Mouse (Mus musculus) mesoderm, embryonic 11.5 days (tissue): ENCODE measurements around the gene Mrpl47.
"Not testable (repeated sequence)": the region's sequence is repeated elsewhere in the genome, so short reads cannot be mapped to it uniquely, and the experiment has no call there.

Experiments used
- DNase-seq: peaks from one replicate; pipeline ENCODE4 v3.0.0-alpha.2; 2012; ENCODE audit warnings: low read depth, low spot score

The Mrpl47 gene

DNA sequence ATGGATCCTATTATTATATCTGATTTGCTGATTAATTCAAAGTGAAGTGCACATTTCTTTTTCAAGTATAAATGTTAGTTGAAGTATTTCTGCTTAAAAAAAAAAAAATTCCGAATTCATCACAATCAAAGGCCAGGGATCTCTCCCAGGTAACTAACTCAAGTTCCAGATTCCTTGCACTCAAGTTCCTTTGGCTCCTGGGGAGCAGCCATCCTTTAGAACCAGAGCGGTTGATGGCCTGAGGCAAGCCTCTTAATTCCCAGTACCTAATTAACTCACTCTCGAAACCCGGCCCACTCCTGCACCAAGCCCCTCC is 29.4 kb downstream of the Mrpl47 start:
- DNase-seq: no peak

- not testable (repeated sequence) for DNase-seq
Measured at GRCm38 (mm10) chr3:32705647-32706348, 31.6 kb downstream of the Mrpl47 start, which contains the start of gene Actl6a. Gene Actl6a, plus strand, starts transcription at chr3:32706298.

DNA sequence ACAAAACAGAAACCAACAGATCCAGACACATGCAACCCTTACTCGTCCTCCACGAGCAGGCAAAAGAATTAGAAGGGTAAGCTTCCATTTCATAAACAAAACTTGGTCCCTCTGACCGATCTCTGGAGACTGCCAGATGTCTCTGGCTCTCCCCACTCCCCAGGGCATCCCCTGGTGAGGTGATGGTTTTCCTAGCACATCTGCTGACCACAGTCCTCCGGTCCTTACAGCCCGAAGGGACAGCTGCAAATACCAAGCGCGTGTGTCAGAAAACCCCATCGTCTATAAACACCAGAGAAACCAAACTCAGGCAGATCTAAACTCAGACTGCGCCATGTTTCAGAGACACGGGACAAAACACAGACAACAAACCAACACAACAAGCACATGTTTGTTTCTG is 32.8 kb downstream of the Mrpl47 start:
- not testable (repeated sequence) for DNase-seq

GRCm38 (mm10) chr3:32704021-32704420 is 33.4 kb downstream of the Mrpl47 start:
- DNase-seq: not testable (repeated sequence)

DNA sequence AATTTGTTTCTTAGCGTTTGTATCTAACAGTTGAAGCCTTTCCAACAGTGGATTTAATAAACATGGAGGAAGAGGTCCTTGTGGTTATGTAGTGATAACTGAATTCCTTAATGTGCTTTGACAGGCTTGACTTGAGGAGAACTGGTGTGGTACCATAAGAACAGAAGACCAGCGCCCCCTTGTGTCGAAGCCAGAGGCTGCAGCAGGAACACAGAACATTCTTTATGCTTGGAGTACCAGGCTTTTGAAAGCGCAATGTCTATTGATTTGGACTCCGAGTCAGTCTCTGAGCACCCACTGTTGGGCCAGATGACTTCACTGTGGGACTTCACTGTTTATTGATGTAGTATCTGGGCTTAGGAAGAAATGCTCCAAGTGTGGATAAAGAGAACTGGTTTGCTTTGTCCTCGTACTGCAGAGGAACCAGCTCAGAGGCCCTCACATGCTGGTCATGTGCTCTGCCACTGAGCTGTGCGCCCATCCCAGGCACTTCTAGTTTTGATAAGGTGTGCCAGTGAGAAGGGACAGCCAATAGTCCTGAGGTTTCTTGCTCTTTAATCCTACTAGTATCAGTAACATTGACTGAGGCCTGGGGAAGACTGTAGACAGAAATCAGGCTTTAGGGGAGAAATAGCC is 39.1 kb downstream of the Mrpl47 start:
- peak; percentile 86 for DNase-seq

- no peak for DNase-seq
Measured at GRCm38 (mm10) chr3:32695583-32695980, 41.8 kb downstream of the Mrpl47 start.

DNA sequence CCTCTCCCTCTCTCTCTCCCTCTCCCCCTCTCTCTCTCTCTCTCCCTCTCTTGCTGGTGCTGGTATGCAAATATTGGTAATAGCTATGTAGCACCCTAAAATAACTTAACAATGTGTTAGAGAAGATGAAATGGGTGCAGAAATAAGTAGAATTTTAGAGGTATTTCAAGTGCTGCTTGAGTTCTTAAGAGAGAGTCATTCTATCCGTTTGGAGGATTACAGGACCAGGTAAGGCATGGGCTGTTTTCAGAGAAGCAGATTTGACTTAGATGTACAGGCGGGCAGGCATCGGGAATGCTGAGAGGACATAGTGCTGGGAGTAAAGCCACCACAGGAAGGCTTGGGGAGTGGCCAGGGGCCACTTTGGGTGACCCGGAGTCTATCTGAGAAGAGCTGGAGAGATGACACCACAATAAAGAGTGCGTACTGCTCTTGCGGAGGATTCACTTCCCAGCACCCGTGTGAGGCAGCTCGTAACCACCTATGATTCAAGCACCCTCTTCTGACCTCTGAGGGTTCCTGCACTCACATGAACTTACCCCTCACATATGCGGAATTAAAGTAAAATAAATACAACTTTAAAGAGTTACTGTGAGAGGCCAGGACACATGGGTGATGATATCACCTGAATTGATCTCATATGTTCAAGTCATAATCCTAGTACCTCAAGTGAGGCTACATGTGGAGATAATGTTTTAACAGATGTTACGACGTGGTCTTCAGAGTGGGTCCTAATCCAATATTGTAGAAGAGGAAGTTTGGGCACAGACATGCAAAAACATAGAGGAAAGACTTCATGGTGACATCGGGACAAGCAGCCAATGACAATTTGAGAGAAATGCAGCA is 42.4 kb downstream of the Mrpl47 start:
- DNase-seq: no peak

DNA sequence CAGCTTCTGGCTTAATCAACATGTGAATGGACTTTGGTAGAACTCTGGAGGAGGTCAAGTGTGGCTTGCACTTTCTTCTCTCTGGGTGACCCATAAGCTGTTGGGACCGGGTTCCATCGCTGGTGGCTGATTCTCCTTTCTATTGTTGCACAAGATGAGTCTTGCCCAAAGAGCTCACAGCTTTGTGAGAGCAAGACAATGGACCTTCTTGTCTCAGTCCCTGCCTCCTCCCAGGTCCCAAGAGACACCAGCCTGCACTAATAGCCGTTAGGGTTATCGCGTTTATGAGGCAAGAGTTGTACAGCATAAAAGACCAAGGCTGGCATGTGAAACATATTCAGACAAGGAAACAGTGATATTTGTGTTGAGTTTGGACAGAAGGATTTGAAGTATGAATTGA is 43.2 kb downstream of the Mrpl47 start:
- no peak for DNase-seq

GRCm38 (mm10) chr3:32691841-32692240 is 45.6 kb downstream of the Mrpl47 start:
- DNase-seq: no peak

DNA sequence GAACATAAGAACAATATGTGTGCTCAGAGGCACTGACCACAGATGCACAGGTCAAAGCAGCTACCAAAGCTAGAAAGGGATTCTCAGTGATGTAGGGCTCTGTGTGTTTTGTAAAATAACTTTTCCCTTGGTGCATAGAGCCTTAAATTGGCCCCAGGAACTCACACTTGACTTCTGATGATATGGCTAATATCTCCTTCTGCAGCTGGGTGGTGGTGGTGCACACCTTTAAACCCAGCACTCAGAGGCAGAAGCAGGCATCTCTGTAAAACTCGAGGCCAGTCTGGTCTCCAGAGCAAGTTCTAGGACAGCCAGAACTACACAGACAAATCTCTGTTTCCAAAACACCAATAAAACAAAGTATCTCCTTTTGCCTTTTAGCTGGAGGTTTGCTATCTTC is 46.5 kb downstream of the Mrpl47 start:
- DNase-seq: no peak

DNA sequence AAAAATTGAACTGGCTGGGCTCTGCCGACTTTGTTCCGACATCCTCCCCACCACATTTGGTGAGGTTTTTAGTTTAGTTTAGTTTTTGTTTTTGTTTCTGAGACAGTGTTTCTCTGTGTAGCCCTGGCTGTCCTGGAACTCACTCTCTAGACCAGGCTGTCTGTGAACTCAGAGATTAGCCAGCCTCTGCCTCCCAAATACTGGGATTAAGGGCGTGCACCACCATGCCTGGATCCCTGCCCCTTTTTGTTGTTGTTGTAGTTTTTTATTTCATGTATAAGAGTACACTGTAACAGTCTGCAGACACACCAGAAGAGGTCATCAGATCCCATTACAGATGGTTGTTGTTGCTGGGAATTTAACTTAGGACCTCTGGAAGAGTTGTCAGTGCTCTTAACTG is 47.4 kb downstream of the Mrpl47 start:
- no peak for DNase-seq

DNA sequence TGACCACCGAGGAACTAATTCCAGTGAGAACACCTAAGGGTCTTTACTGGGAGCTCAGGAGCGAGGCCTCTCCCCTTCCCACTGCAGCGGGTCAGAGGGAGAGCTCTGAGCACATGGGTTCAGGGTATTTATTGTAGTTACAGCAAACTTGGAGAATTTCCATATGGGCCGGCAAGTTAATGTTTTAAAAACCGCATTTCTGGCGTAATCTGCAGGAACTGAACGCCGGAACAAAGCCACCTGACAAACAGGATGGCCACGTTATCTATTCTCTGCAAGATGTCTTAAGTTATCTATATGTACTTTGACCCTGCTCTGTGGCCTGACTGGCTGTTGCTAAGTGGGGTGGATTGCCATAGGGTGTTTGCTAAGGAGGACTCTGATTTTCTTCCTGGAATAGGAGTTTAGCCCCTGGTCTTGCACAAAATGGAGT is 47.8 kb downstream of the Mrpl47 start:
- no peak for DNase-seq

DNA sequence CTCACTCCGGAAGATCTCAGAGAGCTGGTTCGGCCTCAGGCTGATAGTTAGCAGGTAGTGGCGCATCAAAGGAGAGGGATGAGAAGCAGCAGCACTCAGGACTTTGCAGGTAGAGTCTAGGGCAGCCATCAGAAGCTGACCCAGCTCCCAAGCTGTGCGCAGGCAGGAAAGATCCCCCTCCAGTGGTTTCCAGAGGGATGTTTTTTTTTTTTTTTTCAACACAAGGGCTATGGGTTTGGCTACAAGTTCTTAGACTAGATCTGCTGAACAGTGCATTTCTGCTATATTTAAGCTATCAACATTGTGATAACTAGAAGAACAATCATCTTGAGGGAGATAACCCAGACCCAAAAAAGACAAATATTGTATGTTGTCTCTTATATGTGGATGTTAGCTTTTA is 50.2 kb downstream of the Mrpl47 start:
- no peak for DNase-seq

DNA sequence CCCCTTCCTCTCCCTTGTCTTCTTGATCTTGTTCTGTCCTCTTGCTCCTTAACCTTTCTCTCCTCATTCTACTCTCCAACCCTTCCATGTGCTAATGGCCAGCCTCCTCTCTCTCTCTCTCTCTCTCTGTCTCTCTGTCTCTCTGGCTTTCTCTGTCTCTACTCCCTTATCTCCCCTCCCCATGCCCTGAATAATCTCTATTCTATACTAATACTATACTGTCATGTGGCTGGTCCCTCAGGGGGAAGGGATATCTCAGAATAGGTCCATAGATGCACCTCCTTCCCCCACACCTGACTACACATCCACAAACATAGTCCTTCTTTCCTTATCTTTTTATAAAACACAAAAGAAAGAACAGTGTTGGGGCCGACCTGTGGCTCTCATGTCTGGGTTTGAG is 50.9 kb downstream of the Mrpl47 start:
- no peak for DNase-seq

DNA sequence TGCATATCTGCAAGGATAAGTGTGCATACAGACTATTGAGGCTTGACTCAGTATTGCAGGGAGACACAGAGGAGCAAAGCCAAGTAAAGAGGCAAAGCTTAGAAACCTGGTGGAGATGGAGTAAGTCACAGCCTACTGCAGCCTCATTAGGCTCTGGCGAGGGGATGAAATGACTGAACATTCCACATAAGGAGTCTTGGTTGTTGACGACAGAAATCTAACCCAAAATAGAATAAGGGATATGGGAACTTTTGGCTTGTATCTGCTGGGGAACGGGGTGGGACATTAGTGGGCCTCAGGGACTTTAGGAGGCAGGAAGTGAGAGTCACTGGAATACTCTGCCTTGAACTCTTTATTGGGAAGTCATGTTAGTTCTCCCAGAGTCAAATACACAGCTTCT is 52.8 kb downstream of the Mrpl47 start:
- DNase-seq: no peak

DNA sequence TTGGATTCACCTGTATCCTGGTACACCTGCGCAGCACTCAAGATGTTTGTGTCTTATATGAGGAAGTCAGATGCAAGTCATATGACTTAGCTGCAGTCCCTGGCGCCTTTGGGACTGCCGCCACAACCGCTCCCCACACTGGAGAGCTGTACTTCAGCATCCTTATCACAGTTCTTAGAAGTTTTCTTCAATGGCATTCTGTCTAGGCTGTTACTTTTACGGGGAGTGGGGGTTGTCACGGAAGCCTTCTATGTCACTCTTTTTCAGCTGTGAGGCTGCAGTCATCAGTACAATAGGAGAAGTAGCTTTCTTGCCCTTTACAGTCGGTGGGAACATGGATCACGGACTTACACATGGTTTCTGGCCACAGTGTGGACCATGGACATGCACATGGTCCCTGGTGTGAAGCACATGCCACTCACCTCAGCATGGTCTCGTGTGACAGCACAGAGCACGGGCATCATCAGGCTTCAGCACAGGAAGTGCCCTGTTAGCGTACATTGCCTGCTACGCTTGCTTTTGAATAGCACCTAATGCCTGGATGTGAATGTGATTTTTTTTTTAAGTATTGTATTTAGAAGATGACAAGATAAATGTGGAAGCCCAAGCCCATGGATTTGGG is 54.4 kb downstream of the Mrpl47 start:
- DNase-seq: no peak

DNA sequence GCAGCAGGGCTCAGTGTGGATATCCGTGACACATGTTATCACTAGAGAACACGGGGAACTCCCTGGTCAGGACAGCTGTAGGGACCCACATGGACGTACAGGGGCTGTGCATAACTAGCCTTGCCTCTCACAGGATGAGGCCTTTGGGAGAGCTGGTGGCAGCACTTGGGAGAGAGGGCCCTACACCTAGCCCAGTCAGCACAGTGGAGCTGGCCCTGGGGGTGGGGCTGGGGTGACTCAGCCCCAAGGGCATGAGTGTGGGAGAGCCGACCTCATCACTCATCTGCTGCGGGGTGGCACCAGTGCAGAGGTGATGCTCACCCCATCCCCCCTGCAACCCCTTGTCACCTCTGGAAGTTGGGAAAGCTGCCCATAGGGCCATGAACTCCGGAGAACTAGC is 61.0 kb downstream of the Mrpl47 start:
- no peak for DNase-seq
